Mouse (Mus musculus) CD4-positive helper T cell, adult 2 months (primary cell): ENCODE measurements around the gene Cd1d1.
"Not testable (repeated sequence)": the region's sequence is repeated elsewhere in the genome, so short reads cannot be mapped to it uniquely, and the experiment has no call there.

Experiments
- DNase-seq: peaks from one replicate; pipeline ENCODE4 v3.0.0-alpha.2; 2012; ENCODE audit warnings: low read depth, missing footprints, low spot score

Gene Cd1d1

GRCm38 (mm10) chr3:86999415-86999740, at the start of gene Cd1d1:
Gene Cd1d1, minus strand, starts transcription at chr3:86999441.
- no peak for DNase-seq

GRCm38 (mm10) chr3:87047801-87048200, 48.6 kb upstream of the Cd1d1 start:
- no peak for DNase-seq

DNA sequence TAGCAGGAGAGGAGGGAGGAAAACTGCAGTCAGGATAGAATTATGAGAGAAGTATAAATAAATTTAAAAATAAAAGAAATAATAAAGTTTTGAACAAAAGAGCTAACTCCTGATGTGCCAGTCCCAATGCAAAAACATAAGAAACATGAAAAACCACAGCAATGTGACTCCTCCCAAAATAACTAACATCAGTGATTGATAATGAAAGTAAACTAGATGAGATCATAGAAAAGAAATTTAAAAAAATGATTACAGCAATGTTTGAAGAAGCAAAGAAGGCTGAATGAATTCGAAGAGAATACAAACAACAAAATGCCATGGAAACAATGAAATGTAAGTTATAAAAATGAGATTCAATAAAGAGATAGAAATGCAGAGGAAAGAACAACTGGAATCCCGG, 42.5 kb upstream of the Cd1d1 start:
- no peak for DNase-seq

- no peak for DNase-seq
Observed at GRCm38 (mm10) chr3:87038500-87038899, 39.3 kb upstream of the Cd1d1 start.

- DNase-seq, result no peak
Observed at GRCm38 (mm10) chr3:87034061-87034460, 34.8 kb upstream of the Cd1d1 start.

DNA sequence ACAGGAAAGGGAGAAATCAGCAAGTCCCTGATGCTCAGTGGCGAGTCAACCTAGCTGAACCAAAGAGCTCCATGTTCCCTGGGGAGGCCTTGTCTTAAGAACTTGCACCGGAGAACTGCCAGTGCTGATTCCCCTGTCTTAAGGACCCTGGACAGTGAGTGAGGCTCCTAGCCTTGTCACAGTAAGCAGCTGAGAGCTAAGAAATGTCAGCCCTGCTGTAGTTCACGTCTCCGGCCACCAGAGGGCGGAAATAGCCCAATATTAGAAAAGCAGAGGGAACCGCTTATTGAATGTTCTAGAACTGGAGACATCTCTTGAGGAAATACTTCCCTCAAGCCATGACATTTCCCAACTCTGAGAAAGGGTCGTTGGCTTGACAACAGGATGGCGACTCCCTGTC, 34.1 kb upstream of the Cd1d1 start:
- DNase-seq, result peak; percentile 52

- peak; percentile 42 for DNase-seq
Observed at GRCm38 (mm10) chr3:87030855-87031254, 31.6 kb upstream of the Cd1d1 start.

GRCm38 (mm10) chr3:87017707-87018106, 18.5 kb upstream of the Cd1d1 start:
- no peak for DNase-seq

DNA sequence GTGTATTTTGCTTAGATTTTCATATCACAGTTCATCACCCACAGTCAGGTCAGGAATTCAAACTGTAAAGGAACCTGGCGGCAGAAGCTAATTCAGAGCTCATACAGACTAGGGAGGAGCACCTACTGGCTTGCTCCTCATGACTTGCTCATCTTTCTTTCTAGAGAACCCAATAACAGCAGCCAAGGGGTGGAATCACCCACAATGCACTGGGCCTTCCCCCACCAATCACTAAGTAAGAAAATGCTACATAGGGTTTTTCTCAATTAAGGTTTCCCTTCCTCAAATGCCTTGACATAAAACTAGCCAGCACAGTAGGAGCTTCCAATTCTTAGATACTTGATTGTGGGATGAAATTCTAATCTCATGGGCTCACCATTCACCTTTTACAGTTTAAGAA, 17.8 kb upstream of the Cd1d1 start:
- DNase-seq, result no peak

DNA sequence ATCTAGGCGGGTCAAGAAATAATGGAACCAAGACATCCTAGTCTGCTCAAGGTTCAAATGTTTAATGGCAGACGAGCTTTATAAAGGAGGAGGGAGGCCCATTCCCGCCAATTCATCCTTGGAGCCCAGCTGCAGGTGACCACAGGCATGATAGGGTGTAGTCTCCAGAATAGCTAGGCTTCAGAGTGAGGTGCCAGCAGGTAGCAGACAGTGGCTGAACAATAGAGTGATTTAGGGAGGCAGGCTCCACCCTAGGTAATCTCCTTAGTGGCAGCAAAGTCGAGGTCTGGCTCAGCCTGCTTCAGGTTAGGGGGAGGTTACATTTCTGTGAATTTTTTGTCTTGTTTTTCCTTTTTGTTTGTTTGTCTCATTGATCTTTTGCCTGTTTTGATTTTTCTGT, 16.7 kb upstream of the Cd1d1 start:
- DNase-seq, result no peak

GRCm38 (mm10) chr3:87012406-87012805, 13.2 kb upstream of the Cd1d1 start:
- not testable (repeated sequence) for DNase-seq

GRCm38 (mm10) chr3:87008281-87008680, 9.0 kb upstream of the Cd1d1 start:
- DNase-seq, result not testable (repeated sequence)

- DNase-seq, result no peak
Observed at GRCm38 (mm10) chr3:87000676-87001075, 1.4 kb upstream of the Cd1d1 start.

- peak; percentile 7 for DNase-seq
Observed at GRCm38 (mm10) chr3:87000051-87000450, 810 bp upstream of the Cd1d1 start.

DNA sequence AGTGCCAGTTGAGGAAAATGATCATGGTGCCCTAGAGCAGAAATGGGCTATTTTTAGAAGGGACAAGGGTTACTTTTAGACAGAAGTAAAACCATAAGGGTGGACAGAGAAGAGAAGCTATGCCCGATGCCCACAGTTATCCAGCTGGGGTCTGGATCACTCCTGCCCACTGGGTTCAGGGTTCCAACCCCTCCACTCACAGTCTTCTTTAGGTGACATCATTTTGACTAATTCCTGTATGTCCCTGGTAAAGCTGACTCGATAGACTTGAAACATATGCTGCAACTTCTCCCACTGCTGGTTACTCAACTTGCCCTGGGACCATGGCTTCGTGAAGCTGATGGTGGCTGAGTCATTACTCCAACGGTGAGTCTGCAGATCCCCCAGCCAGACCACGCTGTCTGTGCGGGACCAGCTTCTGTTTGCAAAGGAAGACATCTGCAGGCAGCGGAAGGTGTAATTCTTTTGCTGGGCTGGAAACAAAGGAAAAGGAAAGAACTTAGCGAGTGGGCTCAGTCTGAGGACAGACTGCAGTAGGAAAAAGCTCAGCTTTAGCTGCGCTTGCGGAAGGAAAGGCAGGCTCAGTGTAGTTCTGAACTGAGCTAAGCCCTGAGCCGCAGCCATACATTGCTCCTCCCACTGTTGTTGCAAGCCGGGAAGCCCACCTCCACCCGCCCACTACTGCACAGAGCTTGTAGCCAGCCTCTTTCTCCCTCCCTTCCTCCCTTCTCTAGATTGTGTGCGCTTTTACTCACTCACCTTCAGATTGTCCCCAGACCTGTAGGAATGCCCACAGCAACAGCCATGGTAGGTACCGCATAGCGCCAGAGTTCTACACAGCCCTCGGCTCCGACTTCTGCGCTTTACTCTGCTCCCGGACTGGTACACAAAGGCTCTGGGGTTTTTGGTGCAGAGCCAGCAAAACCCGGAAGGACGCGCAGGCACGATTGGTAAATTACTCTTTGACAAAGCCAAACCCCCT, 517 bp downstream of the Cd1d1 start:
- peak; percentile 84 for DNase-seq

- DNase-seq, result no peak
Observed at GRCm38 (mm10) chr3:86996111-86996510, 3.1 kb downstream of the Cd1d1 start.

DNA sequence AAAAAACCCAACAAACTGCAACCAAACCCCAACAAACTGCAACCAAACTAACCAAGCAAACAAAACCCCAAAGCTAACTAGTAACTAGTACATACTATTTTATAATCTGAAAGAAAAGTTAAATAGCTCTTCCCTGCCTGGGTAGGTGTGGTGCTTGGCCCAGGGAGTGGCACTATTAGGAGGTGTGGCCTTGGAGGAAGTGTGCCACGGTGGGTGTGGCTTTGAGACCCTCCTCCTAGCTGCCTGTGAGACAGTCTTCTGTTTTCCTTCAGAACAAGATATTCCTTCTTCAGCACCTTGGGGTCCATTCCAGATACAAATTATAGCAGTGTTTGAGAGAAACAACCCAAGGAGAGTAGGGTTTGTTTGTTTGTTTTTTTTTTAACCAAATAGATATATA, 3.9 kb downstream of the Cd1d1 start:
- no peak for DNase-seq

GRCm38 (mm10) chr3:86986969-86987368, 12.3 kb downstream of the Cd1d1 start:
- not testable (repeated sequence) for DNase-seq

GRCm38 (mm10) chr3:86986490-86986889, 12.8 kb downstream of the Cd1d1 start:
- peak; percentile 45 for DNase-seq

- no peak for DNase-seq
Observed at GRCm38 (mm10) chr3:86983382-86983781, 15.9 kb downstream of the Cd1d1 start.

- peak; percentile 78 for DNase-seq
Observed at GRCm38 (mm10) chr3:86976546-86976945, 22.7 kb downstream of the Cd1d1 start.

DNA sequence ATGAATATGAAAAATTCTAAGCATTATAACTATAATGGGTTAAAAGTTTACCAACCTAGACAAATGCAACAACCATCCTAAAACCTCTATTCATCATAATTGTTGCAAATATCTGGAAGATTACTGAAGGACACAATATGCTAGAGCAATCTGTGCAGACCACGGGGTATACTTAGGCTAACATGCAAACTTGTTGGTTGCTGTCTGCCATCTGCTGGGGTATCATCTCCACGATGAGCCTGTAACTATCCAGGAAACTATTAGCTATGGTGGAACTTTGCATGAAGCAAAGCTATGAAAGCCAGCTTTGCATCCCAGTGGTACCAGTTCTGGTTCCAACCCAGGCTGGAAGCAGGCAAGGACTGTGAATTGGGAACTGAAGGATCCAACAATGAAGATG, 24.1 kb downstream of the Cd1d1 start:
- no peak for DNase-seq

- no peak for DNase-seq
Observed at GRCm38 (mm10) chr3:86962665-86963435, 36.4 kb downstream of the Cd1d1 start.
